Mouse (Mus musculus): Measurements from ENCODE around the gene Snn. TPM values are rescaled to one million over a fixed set of nuclear protein-coding genes. Genes with fewer than 3 reads are reported as not detected.

The Snn gene
- polyA plus RNA-seq, 1 experiment from 2014 or later: 4.9 TPM

DNA sequence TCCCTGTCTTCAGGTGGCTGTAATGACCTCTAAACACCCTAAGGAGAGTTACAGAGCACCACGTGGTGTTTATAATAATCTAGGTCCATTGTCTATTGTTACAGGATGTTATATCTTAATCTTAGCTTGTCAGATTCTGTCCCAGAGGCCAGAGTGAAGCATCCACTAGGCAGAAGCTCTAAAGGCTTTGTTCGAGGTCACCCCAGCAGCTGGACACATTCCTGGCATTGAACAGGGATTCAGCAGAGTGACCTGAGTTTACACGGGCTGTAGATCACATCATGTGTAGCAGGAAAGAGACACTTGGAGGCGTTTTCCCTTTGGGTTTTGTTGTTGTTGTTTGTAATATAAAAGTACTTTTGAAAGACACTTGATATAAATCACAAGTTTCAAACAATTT is 31.3 kb downstream of the Snn start:
- Histone ChIP-seq H3K4me1 (peaks cover 13% of the 10 kb centered on the region), H3K27ac (no peak overlapping the region), H3K9me3 (replicated peaks) (no peaks in the 10 kb centered on the region), H3K27me3 (replicated peaks) (no peaks in the 10 kb centered on the region), H3K36me3 (peaks cover 83% of the 10 kb centered on the region), H3K4me2 (no peak overlapping the region), H3K9ac (no peak overlapping the region), H3K4me3 (no peak overlapping the region)
- no peak for ATAC-seq
- 66% methylated on average over 4 of the region's 4 CpGs for WGBS (ENCODE audit: insufficient replicate concordance)

- no peaks in the 10 kb centered on the region for H3K9me3 ChIP-seq (replicated peaks)
- peaks cover 78% of the 10 kb centered on the region for H3K36me3 ChIP-seq
- no peak overlapping the region for H3K27ac ChIP-seq
Observed at GRCm38 (mm10) chr16:11092523-11092922, 31.8 kb downstream of the Snn start.

DNA sequence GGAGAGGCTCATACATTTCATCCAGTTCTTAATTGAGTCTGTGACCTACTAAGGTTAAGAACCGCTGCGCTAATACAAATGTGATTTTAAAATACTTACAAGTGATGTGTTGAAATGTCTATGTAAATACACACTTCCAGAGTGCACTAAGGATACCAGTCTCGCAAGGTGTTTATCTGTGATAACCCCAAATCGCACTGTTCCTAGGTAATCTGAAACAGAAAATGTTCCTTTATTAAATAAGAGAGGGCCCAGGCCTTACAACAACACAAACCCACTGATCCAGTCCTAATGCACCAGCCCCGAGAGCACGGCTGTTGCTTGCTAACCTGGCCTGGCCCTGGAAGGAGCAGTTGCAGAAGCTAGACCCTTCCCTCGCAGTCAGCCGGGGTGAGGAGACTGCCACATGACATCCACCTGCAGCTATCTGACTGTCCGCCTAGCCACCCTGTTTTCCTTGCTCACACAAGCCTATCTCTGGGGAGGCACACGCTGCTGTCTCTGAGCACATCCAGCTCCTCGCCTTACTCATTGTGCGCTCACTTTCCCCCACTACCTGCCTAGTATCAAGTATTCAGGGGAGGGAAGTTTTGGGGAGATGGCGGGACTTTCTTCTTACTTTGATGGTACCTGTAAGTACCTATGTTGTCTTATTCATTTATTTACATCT is 33.1 kb downstream of the Snn start:
- Histone ChIP-seq H3K36me3 (peaks cover 65% of the 10 kb centered on the region), H3K4me3 (no peak overlapping the region), H3K27me3 (replicated peaks) (no peaks in the 10 kb centered on the region), H3K4me2 (no peak overlapping the region), H3K4me1 (peaks cover 13% of the 10 kb centered on the region), H3K9ac (no peak overlapping the region; the same call in 1 of the 2 replicates), H3K9me3 (replicated peaks) (no peaks in the 10 kb centered on the region), H3K27ac (peak overlapping the region; percentile 34; the same call in 1 of the 2 replicates)
- ATAC-seq: peak; percentile 61
- 60% methylated on average over 13 of the region's 13 CpGs for WGBS (ENCODE audit: insufficient replicate concordance)

More at GRCm38 (mm10) chr16:11092523-11092922, 31.8 kb downstream of the Snn start:
- no peak for ATAC-seq
- 53% methylated on average over 3 of the region's 3 CpGs for WGBS (ENCODE audit: insufficient replicate concordance)
- Histone ChIP-seq H3K27me3 (replicated peaks) (no peaks in the 10 kb centered on the region), H3K4me3 (no peak overlapping the region), H3K4me1 (peaks cover 13% of the 10 kb centered on the region), H3K4me2 (no peak overlapping the region), H3K9ac (no peak overlapping the region)

GRCm38 (mm10) chr16:11097301-11097700 is 36.6 kb downstream of the Snn start:
- H3K36me3 ChIP-seq: peaks cover 46% of the 10 kb centered on the region
- no peaks in the 10 kb centered on the region for H3K9me3 ChIP-seq (replicated peaks)
- H3K9ac ChIP-seq: no peak overlapping the region
- H3K4me2 ChIP-seq: no peak overlapping the region
- H3K4me1 ChIP-seq: peaks cover 13% of the 10 kb centered on the region
- 81% methylated on average over 3 of the region's 3 CpGs for WGBS (ENCODE audit: insufficient replicate concordance)
- no peak overlapping the region for H3K27ac ChIP-seq
- no peak overlapping the region for H3K4me3 ChIP-seq
- no peaks in the 10 kb centered on the region for H3K27me3 ChIP-seq (replicated peaks)
- no peak for ATAC-seq

DNA sequence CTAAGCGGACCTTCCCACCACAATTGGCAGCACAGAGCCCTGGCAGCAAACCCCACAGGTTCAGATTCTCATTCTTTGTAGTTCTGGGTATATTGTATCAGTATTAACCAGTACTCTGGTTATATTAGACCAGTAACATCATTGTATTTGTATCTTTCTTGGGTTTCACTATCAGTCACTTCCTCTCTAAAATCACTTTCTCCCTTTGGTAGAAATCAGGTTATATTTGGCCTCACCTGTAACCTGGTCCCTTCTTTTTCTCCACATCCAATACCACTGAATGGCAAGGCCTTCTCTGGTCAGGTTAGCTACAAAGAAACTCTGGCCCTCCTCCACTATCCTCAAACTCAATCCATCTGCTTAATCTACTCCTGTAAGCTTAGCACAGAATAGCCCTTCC is 44.2 kb downstream of the Snn start:
- no peak overlapping the region for H3K27ac ChIP-seq
- no peaks in the 10 kb centered on the region for H3K9me3 ChIP-seq (replicated peaks)
- no peak overlapping the region for H3K9ac ChIP-seq
- ATAC-seq: no peak
- no peak overlapping the region for H3K4me2 ChIP-seq
- H3K4me3 ChIP-seq: no peak overlapping the region
- no peaks in the 10 kb centered on the region for H3K4me1 ChIP-seq
- no peaks in the 10 kb centered on the region for H3K27me3 ChIP-seq (replicated peaks)
- H3K36me3 ChIP-seq: peaks cover 49% of the 10 kb centered on the region
- 79% methylated on average over 1 of the region's 1 CpGs for WGBS (ENCODE audit: insufficient replicate concordance)

DNA sequence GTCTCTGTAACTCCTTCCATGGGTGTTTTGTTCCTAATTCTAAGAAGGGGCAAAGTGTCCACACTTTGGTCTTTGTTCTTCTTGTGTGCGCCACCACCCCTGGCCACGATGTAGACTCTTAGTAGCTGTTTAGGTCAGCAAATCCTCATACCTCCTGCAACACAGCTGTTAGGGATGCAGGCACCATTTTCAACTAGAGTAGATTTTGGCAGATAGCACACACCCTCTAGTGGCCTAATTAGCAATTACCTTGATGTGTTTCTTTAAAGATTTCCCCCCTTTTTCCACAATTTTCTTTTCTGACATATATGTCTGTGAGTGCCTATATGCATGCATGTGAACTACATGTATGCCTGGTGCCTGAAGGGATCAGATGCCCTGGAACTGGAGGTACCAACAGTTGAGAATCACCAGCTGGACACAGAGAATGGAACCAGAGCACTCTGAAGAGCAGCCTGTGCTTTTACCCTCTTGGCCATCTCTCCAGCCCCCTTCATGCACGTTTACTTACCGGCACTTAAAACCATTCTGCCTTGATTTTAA is 48.5 kb downstream of the Snn start:
- no peaks in the 10 kb centered on the region for H3K4me1 ChIP-seq
- H3K36me3 ChIP-seq: peaks cover 46% of the 10 kb centered on the region
- no peaks in the 10 kb centered on the region for H3K9me3 ChIP-seq (replicated peaks)
- no peak overlapping the region for H3K27ac ChIP-seq
- no peaks in the 10 kb centered on the region for H3K27me3 ChIP-seq (replicated peaks)
- no peak overlapping the region for H3K9ac ChIP-seq
- H3K4me2 ChIP-seq: no peak overlapping the region
- WGBS (ENCODE audit: insufficient replicate concordance): 76% methylated on average over 4 of the region's 4 CpGs
- no peak overlapping the region for H3K4me3 ChIP-seq
- ATAC-seq: no peak

DNA sequence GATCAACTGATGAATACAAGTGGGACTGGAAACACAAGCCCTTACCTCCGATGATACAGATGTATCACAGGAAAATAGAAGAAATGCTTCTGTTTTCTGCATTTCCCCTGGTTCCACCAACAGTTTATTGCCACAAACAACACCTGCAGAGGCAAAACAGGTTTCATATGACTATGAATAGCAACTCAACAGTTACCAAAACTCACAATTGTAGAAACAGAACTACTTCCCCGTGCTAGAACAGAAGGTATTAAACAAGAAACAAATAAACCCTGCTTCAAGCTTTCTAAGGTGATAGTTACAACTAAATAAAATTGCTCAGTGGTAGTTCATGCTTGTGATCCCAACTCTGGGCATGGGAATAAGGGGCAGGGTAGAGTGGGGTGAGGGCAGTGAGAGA is 61.9 kb downstream of the Snn start:
- no peak overlapping the region for H3K4me2 ChIP-seq
- no peak overlapping the region for H3K4me3 ChIP-seq
- no peak overlapping the region for H3K27ac ChIP-seq
- no peaks in the 10 kb centered on the region for H3K27me3 ChIP-seq (replicated peaks)
- H3K4me1 ChIP-seq: no peaks in the 10 kb centered on the region
- H3K9me3 ChIP-seq (replicated peaks): no peaks in the 10 kb centered on the region
- no peak overlapping the region for H3K9ac ChIP-seq
- 87% methylated on average over 2 of the region's 2 CpGs for WGBS (ENCODE audit: insufficient replicate concordance)
- peaks cover 85% of the 10 kb centered on the region for H3K36me3 ChIP-seq
- ATAC-seq: no peak

DNA sequence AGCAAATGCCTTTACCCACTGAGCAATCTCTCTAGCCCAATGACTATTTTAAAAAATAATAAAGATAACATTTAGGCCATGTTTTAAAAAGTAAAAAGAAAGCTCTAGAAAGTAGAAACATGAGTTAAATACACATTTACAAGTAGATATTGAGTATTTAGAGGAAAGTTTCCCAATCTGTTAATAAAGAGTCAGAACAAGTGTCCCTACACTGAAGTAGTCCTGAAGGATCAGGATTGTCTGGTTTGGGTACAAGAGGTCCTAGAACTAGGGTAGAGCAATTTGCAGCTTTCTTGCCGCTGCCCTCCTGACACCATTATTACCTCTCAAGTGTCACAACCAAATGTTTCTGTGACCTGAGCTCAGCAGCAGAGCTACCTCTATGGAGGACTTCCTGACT is 63.4 kb downstream of the Snn start:
- 89% methylated on average over 1 of the region's 1 CpGs for WGBS (ENCODE audit: insufficient replicate concordance)
- ATAC-seq: no peak
- H3K4me1 ChIP-seq: no peaks in the 10 kb centered on the region
- no peak overlapping the region for H3K27ac ChIP-seq
- H3K9ac ChIP-seq: no peak overlapping the region
- peaks cover 89% of the 10 kb centered on the region for H3K36me3 ChIP-seq
- no peaks in the 10 kb centered on the region for H3K27me3 ChIP-seq (replicated peaks)
- no peaks in the 10 kb centered on the region for H3K9me3 ChIP-seq (replicated peaks)
- no peak overlapping the region for H3K4me3 ChIP-seq
- H3K4me2 ChIP-seq: no peak overlapping the region

Other genes starting within 250 kb of the Snn start
- not detected in 2 replicates for gene Gm11172, start 248.0 kb upstream of the Snn start, polyA plus RNA-seq (2016; fragmentation: Nextera tagmentation; extraction: Ambion mirVana)
- 3.4 and 3.8 TPM in 2 replicates for gene Rmi2, start 225.9 kb upstream of the Snn start, polyA plus RNA-seq (2016; fragmentation: Nextera tagmentation; extraction: Ambion mirVana)
- gene Litaf, start 5.2 kb downstream of the Snn start, polyA plus RNA-seq (2016; fragmentation: Nextera tagmentation; extraction: Ambion mirVana): 31.7 and 34.8 TPM in 2 replicates
- gene Txndc11, start 73.7 kb downstream of the Snn start, polyA plus RNA-seq (2016; fragmentation: Nextera tagmentation; extraction: Ambion mirVana): 24.7 and 25.3 TPM in 2 replicates
- gene Zc3h7a, start 115.4 kb downstream of the Snn start, polyA plus RNA-seq (2016; fragmentation: Nextera tagmentation; extraction: Ambion mirVana): 52.5 and 55.0 TPM in 2 replicates
- 207 TPM in 2 replicates for gene Rsl1d1, start 142.4 kb downstream of the Snn start, polyA plus RNA-seq (2016; fragmentation: Nextera tagmentation; extraction: Ambion mirVana)
- gene Gspt1, start 193.4 kb downstream of the Snn start, polyA plus RNA-seq (2016; fragmentation: Nextera tagmentation; extraction: Ambion mirVana): 103 TPM in 2 replicates